Mouse (Mus musculus) forebrain, embryonic 14.5 days (tissue): ENCODE data around the gene Vezf1. TPM values are rescaled to one million over a fixed set of nuclear protein-coding genes. Genes with fewer than 3 reads are reported as not detected.
A peak's percentile ranks its signal among the peaks of the same experiment; 100 is the strongest.

Experiments
- ATAC-seq: fragments of 200-750 bp; cut with Nextera tagmentation; 2 replicates; pipeline ENCODE4 v1.8.0; 2017; ENCODE audit warnings: mild to moderate bottlenecking, moderate library complexity
- DNase-seq: peaks from one replicate; pipeline ENCODE4 v3.0.0-alpha.2; 2015; ENCODE audit warnings: low spot score
- H3K27ac ChIP-seq: fragments of 300-500 bp; sonication (generic); 2 replicates; pipeline ENCODE4 v1.5.1; 2014; ENCODE audit warnings: low read depth, mild to moderate bottlenecking, control low read depth, low read length, moderate library complexity
- H3K27me3 ChIP-seq: fragments of 300-500 bp; sonication (generic); replicated peaks from 2 replicates; pipeline ENCODE4 v1.6.1; 2014; ENCODE audit warnings: low read length, control low read depth, mixed read lengths; ENCODE audit not compliant: control insufficient read depth, insufficient read depth
- H3K36me3 ChIP-seq: fragments of 300-500 bp; sonication (generic); 2 replicates; pipeline ENCODE4 v1.6.1; 2014; ENCODE audit warnings: low read length, control low read depth; ENCODE audit not compliant: control insufficient read depth, insufficient read depth
- H3K4me1 ChIP-seq: fragments of 300-500 bp; sonication (generic); 2 replicates; pipeline ENCODE4 v1.6.1; 2014; ENCODE audit warnings: antibody characterized with exemption, low read length, control low read depth; ENCODE audit not compliant: control insufficient read depth, insufficient read depth
- H3K4me2 ChIP-seq: fragments of 300-500 bp; sonication (generic); 2 replicates; pipeline ENCODE4 v1.6.1; 2014; ENCODE audit warnings: mild to moderate bottlenecking, control low read depth, low read length
- H3K4me3 ChIP-seq: fragments of 300-500 bp; sonication (generic); 2 replicates; pipeline ENCODE4 v1.5.1; 2014; ENCODE audit warnings: low read depth, low read length, control low read depth
- H3K9ac ChIP-seq: fragments of 300-500 bp; sonication (generic); 2 replicates; pipeline ENCODE4 v1.6.1; 2014; ENCODE audit warnings: mild to moderate bottlenecking, low read length, control low read depth, moderate library complexity
- H3K9me3 ChIP-seq: fragments of 300-500 bp; sonication (generic); replicated peaks from 2 replicates; pipeline ENCODE4 v1.6.1; 2016; ENCODE audit warnings: low read length, control low read depth, mixed read lengths; ENCODE audit not compliant: control insufficient read depth
- WGBS: fragments of 180-500 bp; shearing (Covaris S2); extraction: QIAGEN DNeasy Blood & Tissue Kit; methylation state at CpG from one replicate; pipeline ENCODE4 v1.1.7; 2014; 5-methylcytosine and 5-hydroxymethylcytosine counted together
- polyA plus RNA-seq: library from polyadenylated mRNA; unstranded; fragments of >200 nt; fragmentation: Nextera tagmentation; extraction: Ambion mirVana; gene quantifications from 2 replicates; pipeline ENCODE4 v1.2.1, GENCODE M21; 2014

The Vezf1 gene
- polyA plus RNA-seq, 1 experiment from 2014 or later: 60.0 TPM

DNA sequence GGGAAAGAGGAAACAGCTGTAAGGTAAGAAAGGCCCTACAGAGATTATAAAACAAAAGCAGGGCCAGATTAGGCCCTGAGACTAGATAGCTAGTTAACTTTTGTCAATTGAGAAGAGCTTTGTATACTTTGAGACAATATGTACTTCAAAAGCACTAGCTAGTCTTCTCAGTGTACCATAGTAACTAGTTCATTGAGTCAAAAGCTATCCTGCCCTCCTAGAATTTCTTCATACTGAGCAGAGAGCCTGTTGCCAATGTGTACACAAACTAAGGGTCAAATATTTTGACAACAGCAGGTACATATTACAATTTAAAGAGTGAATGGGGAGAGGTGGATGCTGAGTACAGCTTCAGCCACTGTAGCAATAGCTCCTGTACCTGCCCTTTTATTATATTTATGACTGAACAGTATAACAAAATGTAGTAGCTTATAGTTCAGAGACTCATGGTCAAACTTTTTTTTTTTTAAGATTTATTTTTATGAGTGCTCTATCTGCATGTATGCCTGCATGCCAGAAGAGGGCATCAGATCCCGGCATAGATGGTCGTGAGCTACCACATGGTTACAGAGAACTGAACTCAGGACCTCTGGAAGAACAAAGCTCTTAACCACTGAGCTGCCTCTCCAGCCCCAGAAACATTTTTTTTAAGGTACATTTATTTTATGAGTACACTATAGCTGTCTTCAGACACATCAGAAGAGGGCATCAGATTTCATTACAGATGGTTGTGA lies 6.0 kb upstream of the Vezf1 start:
- DNase-seq: no peak
- no peak for ATAC-seq
- H3K4me3 ChIP-seq: no peak overlapping the region
- no peak overlapping the region for H3K27ac ChIP-seq
- no peaks in the 10 kb centered on the region for H3K27me3 ChIP-seq
- peaks cover 1% of the 10 kb centered on the region; the same call in 1 of the 2 replicates for H3K4me1 ChIP-seq
- H3K36me3 ChIP-seq: no peaks in the 10 kb centered on the region
- no peaks in the 10 kb centered on the region for H3K9me3 ChIP-seq
- no peak overlapping the region for H3K9ac ChIP-seq
- no peak overlapping the region for H3K4me2 ChIP-seq
- WGBS: 71% methylated on average over 2 of the region's 2 CpGs

GRCm38 (mm10) chr11:88065732-88066131 lies 2.3 kb upstream of the Vezf1 start:
- H3K27ac ChIP-seq: no peak overlapping the region
- no peaks in the 10 kb centered on the region for H3K9me3 ChIP-seq
- H3K9ac ChIP-seq: no peak overlapping the region
- H3K4me1 ChIP-seq: peaks cover 15% of the 10 kb centered on the region
- H3K36me3 ChIP-seq: no peaks in the 10 kb centered on the region
- H3K4me3 ChIP-seq: no peak overlapping the region
- DNase-seq: no peak
- no peaks in the 10 kb centered on the region for H3K27me3 ChIP-seq
- no peak overlapping the region for H3K4me2 ChIP-seq
- no peak for ATAC-seq

- Histone ChIP-seq H3K4me2 (peak overlapping the region; percentile 81), H3K9me3 (no peaks in the 10 kb centered on the region), H3K27me3 (no peaks in the 10 kb centered on the region), H3K4me1 (peaks cover 29% of the 10 kb centered on the region), H3K36me3 (no peaks in the 10 kb centered on the region), H3K9ac (peak overlapping the region; percentile 99), H3K4me3 (peak overlapping the region; percentile 96), H3K27ac (peak overlapping the region; percentile 98; the same call in 1 of the 2 replicates)
- DNase-seq (no peak), ATAC-seq (no peak)
- 5% methylated on average over 8 of the region's 8 CpGs for WGBS
These were observed 891 bp upstream of the Vezf1 start for GRCm38 (mm10) chr11:88067191-88067585.

- Histone ChIP-seq H3K27ac (peak overlapping the region; percentile 98), H3K4me1 (peaks cover 29% of the 10 kb centered on the region), H3K27me3 (no peaks in the 10 kb centered on the region), H3K4me3 (peak overlapping the region; percentile 96), H3K4me2 (peak overlapping the region; percentile 92), H3K9me3 (no peaks in the 10 kb centered on the region), H3K36me3 (peaks cover 7% of the 10 kb centered on the region), H3K9ac (peak overlapping the region; percentile 99)
- DNase-seq (peak; percentile 37), ATAC-seq (peak; percentile 70)
- under 1% methylated on average over 64 of the region's 92 CpGs for WGBS
These were observed 549 bp downstream of the Vezf1 start for GRCm38 (mm10) chr11:88068411-88069245.

DNA sequence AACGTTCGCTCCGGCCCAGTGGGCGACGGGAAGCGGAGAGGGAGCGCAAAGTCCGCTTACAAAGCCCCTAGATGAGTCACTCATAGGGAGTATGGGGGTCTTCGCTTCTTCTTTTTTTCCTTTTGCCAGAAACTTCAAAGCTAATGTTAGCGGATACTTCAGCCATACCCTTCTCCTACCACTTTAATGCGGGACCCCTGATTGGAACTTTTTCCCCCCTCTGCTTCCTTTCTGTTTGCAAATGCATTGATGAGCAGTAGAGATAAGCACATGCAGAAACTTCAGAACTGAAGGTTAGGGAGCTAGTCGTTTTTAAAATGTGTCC lies 1.1 kb downstream of the Vezf1 start:
- H3K9me3 ChIP-seq: no peaks in the 10 kb centered on the region
- H3K4me1 ChIP-seq: peaks cover 29% of the 10 kb centered on the region
- H3K27ac ChIP-seq: peak overlapping the region; percentile 98
- ATAC-seq (no peak), DNase-seq (no peak)
- 0% methylated on average over 12 of the region's 12 CpGs for WGBS
- peak overlapping the region; percentile 92 for H3K4me2 ChIP-seq
- no peaks in the 10 kb centered on the region for H3K27me3 ChIP-seq
- peak overlapping the region; percentile 96 for H3K4me3 ChIP-seq
- H3K36me3 ChIP-seq: peaks cover 13% of the 10 kb centered on the region
- peak overlapping the region; percentile 99 for H3K9ac ChIP-seq

DNA sequence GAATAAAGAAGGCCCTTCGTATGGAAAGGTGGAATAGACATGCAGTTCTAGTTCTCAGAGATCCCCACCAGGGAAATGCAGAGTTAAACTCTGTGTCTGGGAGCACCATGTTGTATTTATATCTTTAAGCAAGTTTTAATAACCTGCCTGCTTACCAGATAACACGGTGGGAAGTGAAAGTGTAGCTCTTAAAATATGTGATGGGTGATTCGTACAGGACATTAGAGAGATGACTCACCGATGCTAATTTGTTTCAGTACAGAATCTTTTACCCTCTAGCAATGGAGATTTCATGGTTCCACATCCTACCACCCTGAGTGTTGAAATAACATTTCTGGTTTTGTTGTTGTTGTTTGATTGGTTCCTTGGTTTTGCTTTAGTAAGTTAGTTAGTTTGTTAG lies 2.3 kb downstream of the Vezf1 start:
- no peaks in the 10 kb centered on the region for H3K9me3 ChIP-seq
- peak overlapping the region; percentile 99 for H3K9ac ChIP-seq
- peaks cover 33% of the 10 kb centered on the region for H3K4me1 ChIP-seq
- no peak for ATAC-seq
- no peak for DNase-seq
- peak overlapping the region; percentile 92 for H3K4me2 ChIP-seq
- no peak overlapping the region for H3K27ac ChIP-seq
- 29% methylated on average over 4 of the region's 4 CpGs for WGBS
- H3K36me3 ChIP-seq: peaks cover 24% of the 10 kb centered on the region
- H3K27me3 ChIP-seq: no peaks in the 10 kb centered on the region
- peak overlapping the region; percentile 96 for H3K4me3 ChIP-seq

GRCm38 (mm10) chr11:88071113-88071512 lies 3.0 kb downstream of the Vezf1 start:
- 23% methylated on average over 5 of the region's 5 CpGs for WGBS
- ATAC-seq (no peak), DNase-seq (no peak)
- Histone ChIP-seq H3K27me3 (no peaks in the 10 kb centered on the region), H3K9me3 (no peaks in the 10 kb centered on the region), H3K4me1 (peaks cover 33% of the 10 kb centered on the region), H3K36me3 (peaks cover 31% of the 10 kb centered on the region), H3K4me3 (peak overlapping the region; percentile 96; the same call in 1 of the 2 replicates), H3K9ac (peak overlapping the region; percentile 99), H3K27ac (no peak overlapping the region), H3K4me2 (peak overlapping the region; percentile 92)

DNA sequence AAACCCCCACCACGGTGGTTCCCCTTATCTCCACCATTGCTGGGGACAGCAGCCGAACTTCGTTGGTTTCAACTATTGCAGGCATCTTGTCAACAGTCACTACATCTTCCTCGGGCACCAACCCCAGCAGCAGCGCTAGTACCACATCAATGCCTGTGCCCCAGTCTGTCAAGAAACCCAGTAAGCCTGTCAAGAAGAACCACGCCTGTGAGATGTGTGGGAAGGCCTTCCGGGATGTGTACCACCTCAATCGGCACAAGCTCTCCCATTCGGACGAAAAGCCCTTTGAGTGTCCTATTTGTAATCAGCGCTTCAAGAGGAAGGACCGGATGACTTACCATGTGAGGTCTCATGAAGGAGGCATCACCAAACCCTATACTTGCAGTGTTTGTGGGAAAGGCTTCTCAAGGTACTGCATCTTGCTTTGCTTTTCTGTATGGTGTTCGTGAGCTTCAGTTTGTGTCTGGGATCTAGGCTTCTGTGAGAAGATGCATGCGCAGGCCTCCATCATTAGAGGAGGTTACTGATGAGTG lies 5.3 kb downstream of the Vezf1 start:
- Histone ChIP-seq H3K36me3 (peaks cover 52% of the 10 kb centered on the region), H3K4me2 (no peak overlapping the region), H3K9me3 (no peaks in the 10 kb centered on the region), H3K27me3 (no peaks in the 10 kb centered on the region), H3K27ac (no peak overlapping the region), H3K4me1 (peaks cover 27% of the 10 kb centered on the region), H3K9ac (no peak overlapping the region), H3K4me3 (no peak overlapping the region)
- 84% methylated on average over 14 of the region's 14 CpGs for WGBS
- no peak for DNase-seq
- no peak for ATAC-seq

DNA sequence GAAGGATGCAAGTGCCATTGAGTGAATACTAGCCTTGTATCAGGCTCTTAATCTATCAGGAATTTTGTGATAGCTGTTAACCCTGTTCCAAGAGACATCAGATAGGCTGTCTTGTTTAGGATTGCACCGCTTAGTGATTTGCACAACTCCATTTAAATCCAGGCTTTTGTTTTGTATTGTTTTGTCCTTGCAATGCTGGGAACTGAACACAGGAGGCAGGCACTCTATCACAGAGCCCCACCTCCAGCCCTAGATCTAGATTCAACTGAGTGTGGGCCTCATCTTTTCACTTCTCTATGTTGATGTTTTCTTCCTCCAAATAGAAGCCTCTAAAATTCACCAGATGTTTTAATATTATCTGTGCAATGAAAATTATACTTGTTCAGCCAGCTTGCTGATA lies 7.6 kb downstream of the Vezf1 start:
- Histone ChIP-seq H3K4me3 (no peak overlapping the region), H3K9ac (no peak overlapping the region), H3K27ac (no peak overlapping the region), H3K27me3 (no peaks in the 10 kb centered on the region), H3K4me1 (peaks cover 18% of the 10 kb centered on the region), H3K36me3 (peaks cover 75% of the 10 kb centered on the region), H3K9me3 (no peaks in the 10 kb centered on the region), H3K4me2 (no peak overlapping the region)
- no peak for DNase-seq
- ATAC-seq: no peak
- 10% methylated on average over 1 of the region's 1 CpGs for WGBS
